Mouse (Mus musculus): ENCODE results near the gene Mkrn2. TPM values are rescaled to one million over a fixed set of nuclear protein-coding genes. Genes with fewer than 3 reads are reported as not detected.
A peak's percentile ranks its signal among the peaks of the same experiment; 100 is the strongest.

Mkrn2 gene
- polyA plus RNA-seq, 1 experiment, result 17.0 TPM

DNA sequence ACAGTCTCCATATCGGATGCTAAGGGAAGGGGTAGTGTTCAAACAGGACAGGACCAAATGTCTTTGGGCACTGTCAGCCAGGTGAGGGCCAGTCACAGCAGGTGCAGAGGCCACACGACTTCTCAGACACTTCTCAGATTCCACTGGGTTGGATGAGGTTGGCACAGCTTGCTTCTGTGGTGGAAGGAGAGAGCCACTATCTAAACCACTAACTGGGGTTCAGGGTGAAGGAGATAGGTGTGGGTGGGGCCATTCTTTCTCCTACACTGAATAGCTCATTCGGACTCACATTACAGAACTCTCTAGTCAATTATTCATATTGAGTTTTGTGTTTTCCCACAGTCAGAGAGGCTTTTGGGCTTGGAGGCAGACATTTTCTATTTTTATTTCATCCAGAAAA is 6.0 kb upstream of the Mkrn2 start:
- H3K4me2 ChIP-seq (ENCODE audit: low read depth), result no peak overlapping the region
- no peak for TF ChIP-seq MAX (IDR thresholded peaks at IDR 0.05; ENCODE audit: low read depth)
- TF ChIP-seq POLR2A (IDR thresholded peaks at IDR 0.05; ENCODE audit: insufficient read length, low read depth), result no peak
- TF ChIP-seq SRF (IDR thresholded peaks at IDR 0.05; ENCODE audit: control insufficient read depth, insufficient read length, low read depth), result no peak
- no peak for TF ChIP-seq E2F4 (IDR thresholded peaks at IDR 0.05; ENCODE audit: insufficient read depth)
- TF ChIP-seq USF1 (IDR thresholded peaks at IDR 0.05; ENCODE audit: low read depth), result no peak
- TF ChIP-seq POLR2AphosphoS2 (IDR thresholded peaks at IDR 0.05; ENCODE audit: insufficient read length, low read depth), result no peak
- peak in 1 of 3 experiments; percentile 37 for TF ChIP-seq MYOG (IDR thresholded peaks at IDR 0.05; ENCODE audit: control insufficient read depth in 1 of 3, insufficient read depth in 1 of 3, insufficient read length in 2 of 3, low read depth in 2 of 3)
- no peak for TF ChIP-seq REST (IDR thresholded peaks at IDR 0.05; ENCODE audit: insufficient read depth, insufficient read length)
- no peak for TF ChIP-seq TCF12 (IDR thresholded peaks at IDR 0.05; ENCODE audit: insufficient read depth, poor library complexity, severe bottlenecking)
- TF ChIP-seq CEBPB (IDR thresholded peaks at IDR 0.05; ENCODE audit: insufficient read depth, poor library complexity, severe bottlenecking), result no peak
- TF ChIP-seq TCF3 (IDR thresholded peaks at IDR 0.05; ENCODE audit: insufficient read length, low read depth), result no peak
- TF ChIP-seq MYOD1 (IDR thresholded peaks at IDR 0.05; ENCODE audit: control insufficient read depth in 1 of 3, insufficient read length in 2 of 3, low read depth in 2 of 3), result peak in 1 of 3 experiments; percentile 72
- H3ac ChIP-seq (ENCODE audit: control insufficient read depth, insufficient read length), result no peak overlapping the region
- no peaks in the 10 kb centered on the region for H3K27me3 ChIP-seq (ENCODE audit: control insufficient read depth, insufficient read depth, insufficient read length)
- no peaks in the 10 kb centered on the region for H3K79me2 ChIP-seq (ENCODE audit: control insufficient read depth, insufficient read depth)
- H3K4me3 ChIP-seq, result no peak overlapping the region
- H3K36me3 ChIP-seq (ENCODE audit: control insufficient read depth, insufficient read depth), result no peaks in the 10 kb centered on the region

- Histone ChIP-seq H3K79me2 (ENCODE audit: control insufficient read depth, insufficient read depth) (peaks cover 8% of the 10 kb centered on the region), H3ac (ENCODE audit: control insufficient read depth, insufficient read length) (no peak overlapping the region), H3K27me3 (ENCODE audit: control insufficient read depth, insufficient read depth, insufficient read length) (no peaks in the 10 kb centered on the region), H3K4me2 (ENCODE audit: low read depth) (peak overlapping the region; percentile 60), H3K4me3 (peak overlapping the region; percentile 54), H3K36me3 (ENCODE audit: control insufficient read depth, insufficient read depth) (no peaks in the 10 kb centered on the region)
- TF ChIP-seq USF1 (IDR thresholded peaks at IDR 0.05; ENCODE audit: low read depth) (no peak), MYOG (IDR thresholded peaks at IDR 0.05; ENCODE audit: control insufficient read depth in 1 of 3, insufficient read depth in 1 of 3, insufficient read length in 2 of 3, low read depth in 2 of 3) (no peak), POLR2A (IDR thresholded peaks at IDR 0.05; ENCODE audit: insufficient read length, low read depth) (no peak), TCF3 (IDR thresholded peaks at IDR 0.05; ENCODE audit: insufficient read length, low read depth) (no peak), POLR2AphosphoS2 (IDR thresholded peaks at IDR 0.05; ENCODE audit: insufficient read length, low read depth) (no peak)
Observed at GRCm38 (mm10) chr6:115601322-115601714, 384 bp upstream of the Mkrn2 start.

DNA sequence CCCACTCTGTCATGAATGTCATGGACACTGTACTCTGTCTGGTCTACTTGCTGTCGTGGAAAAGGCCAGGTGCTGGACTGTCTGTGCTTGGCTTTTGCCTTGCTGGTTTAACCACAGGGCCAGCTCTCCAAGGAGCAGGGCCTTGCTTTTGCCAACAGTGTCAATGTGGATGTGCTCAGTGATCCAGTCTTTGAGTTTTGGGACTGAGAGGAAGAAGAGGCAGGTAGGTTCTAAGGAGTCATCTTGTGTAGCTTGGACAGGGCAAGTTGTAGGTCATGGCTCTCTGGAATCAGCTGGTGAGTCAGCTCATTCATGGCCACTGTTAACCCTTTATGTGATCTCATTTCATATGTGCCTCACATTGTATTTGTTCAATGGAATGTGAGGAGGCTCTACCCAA is 4.8 kb downstream of the Mkrn2 start:
- H3K4me2 ChIP-seq (ENCODE audit: low read depth), result no peak overlapping the region
- no peak overlapping the region for H3ac ChIP-seq (ENCODE audit: control insufficient read depth, insufficient read length)
- H3K4me3 ChIP-seq, result no peak overlapping the region
- H3K79me2 ChIP-seq (ENCODE audit: control insufficient read depth, insufficient read depth), result peaks cover 13% of the 10 kb centered on the region
- H3K36me3 ChIP-seq (ENCODE audit: control insufficient read depth, insufficient read depth), result peaks cover 15% of the 10 kb centered on the region
- H3K27me3 ChIP-seq (ENCODE audit: control insufficient read depth, insufficient read depth, insufficient read length), result no peaks in the 10 kb centered on the region
- TF ChIP-seq MAX (IDR thresholded peaks at IDR 0.05; ENCODE audit: low read depth) (no peak), POLR2A (IDR thresholded peaks at IDR 0.05; ENCODE audit: insufficient read length, low read depth) (no peak), E2F4 (IDR thresholded peaks at IDR 0.05; ENCODE audit: insufficient read depth) (no peak), TCF12 (IDR thresholded peaks at IDR 0.05; ENCODE audit: insufficient read depth, poor library complexity, severe bottlenecking) (no peak), POLR2AphosphoS2 (IDR thresholded peaks at IDR 0.05; ENCODE audit: insufficient read length, low read depth) (no peak), SRF (IDR thresholded peaks at IDR 0.05; ENCODE audit: control insufficient read depth, insufficient read length, low read depth) (no peak), MYOD1 (IDR thresholded peaks at IDR 0.05; ENCODE audit: control insufficient read depth in 1 of 3, insufficient read length in 2 of 3, low read depth in 2 of 3) (no peak), USF1 (IDR thresholded peaks at IDR 0.05; ENCODE audit: low read depth) (no peak), MYOG (IDR thresholded peaks at IDR 0.05; ENCODE audit: control insufficient read depth in 1 of 3, insufficient read depth in 1 of 3, insufficient read length in 2 of 3, low read depth in 2 of 3) (no peak), TCF3 (IDR thresholded peaks at IDR 0.05; ENCODE audit: insufficient read length, low read depth) (no peak), CEBPB (IDR thresholded peaks at IDR 0.05; ENCODE audit: insufficient read depth, poor library complexity, severe bottlenecking) (no peak), REST (IDR thresholded peaks at IDR 0.05; ENCODE audit: insufficient read depth, insufficient read length) (no peak)

DNA sequence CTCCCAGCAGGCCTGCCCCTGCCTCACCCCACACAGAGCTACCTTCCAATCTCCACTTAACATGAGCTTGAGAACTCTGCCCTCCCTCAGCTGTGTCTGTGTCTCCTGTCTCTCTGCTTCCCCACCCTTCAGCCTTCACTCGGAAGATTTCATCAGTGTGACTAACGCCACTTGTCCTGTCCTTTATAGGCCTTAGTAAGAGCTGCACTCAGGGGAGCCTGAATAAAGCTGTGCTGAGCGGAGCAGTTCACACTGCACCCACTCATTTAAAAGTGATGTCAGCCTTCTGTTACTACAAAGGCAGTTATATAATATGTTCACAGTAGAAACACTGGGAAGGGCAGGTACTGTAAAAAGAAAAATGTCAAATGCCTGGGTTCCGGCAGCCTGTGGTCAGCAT is 5.7 kb downstream of the Mkrn2 start:
- Histone ChIP-seq H3K36me3 (ENCODE audit: control insufficient read depth, insufficient read depth) (peaks cover 19% of the 10 kb centered on the region), H3K79me2 (ENCODE audit: control insufficient read depth, insufficient read depth) (peaks cover 13% of the 10 kb centered on the region), H3K4me3 (no peak overlapping the region), H3K4me2 (ENCODE audit: low read depth) (no peak overlapping the region), H3ac (ENCODE audit: control insufficient read depth, insufficient read length) (no peak overlapping the region), H3K27me3 (ENCODE audit: control insufficient read depth, insufficient read depth, insufficient read length) (no peaks in the 10 kb centered on the region)
- TF ChIP-seq MYOG (IDR thresholded peaks at IDR 0.05; ENCODE audit: control insufficient read depth in 1 of 3, insufficient read depth in 1 of 3, insufficient read length in 2 of 3, low read depth in 2 of 3) (no peak), USF1 (IDR thresholded peaks at IDR 0.05; ENCODE audit: low read depth) (no peak), REST (IDR thresholded peaks at IDR 0.05; ENCODE audit: insufficient read depth, insufficient read length) (no peak), MYOD1 (IDR thresholded peaks at IDR 0.05; ENCODE audit: control insufficient read depth in 1 of 3, insufficient read length in 2 of 3, low read depth in 2 of 3) (no peak), SRF (IDR thresholded peaks at IDR 0.05; ENCODE audit: control insufficient read depth, insufficient read length, low read depth) (no peak), TCF3 (IDR thresholded peaks at IDR 0.05; ENCODE audit: insufficient read length, low read depth) (no peak), CEBPB (IDR thresholded peaks at IDR 0.05; ENCODE audit: insufficient read depth, poor library complexity, severe bottlenecking) (no peak), TCF12 (IDR thresholded peaks at IDR 0.05; ENCODE audit: insufficient read depth, poor library complexity, severe bottlenecking) (no peak), E2F4 (IDR thresholded peaks at IDR 0.05; ENCODE audit: insufficient read depth) (no peak), MAX (IDR thresholded peaks at IDR 0.05; ENCODE audit: low read depth) (no peak), POLR2A (IDR thresholded peaks at IDR 0.05; ENCODE audit: insufficient read length, low read depth) (no peak), POLR2AphosphoS2 (IDR thresholded peaks at IDR 0.05; ENCODE audit: insufficient read length, low read depth) (no peak)

DNA sequence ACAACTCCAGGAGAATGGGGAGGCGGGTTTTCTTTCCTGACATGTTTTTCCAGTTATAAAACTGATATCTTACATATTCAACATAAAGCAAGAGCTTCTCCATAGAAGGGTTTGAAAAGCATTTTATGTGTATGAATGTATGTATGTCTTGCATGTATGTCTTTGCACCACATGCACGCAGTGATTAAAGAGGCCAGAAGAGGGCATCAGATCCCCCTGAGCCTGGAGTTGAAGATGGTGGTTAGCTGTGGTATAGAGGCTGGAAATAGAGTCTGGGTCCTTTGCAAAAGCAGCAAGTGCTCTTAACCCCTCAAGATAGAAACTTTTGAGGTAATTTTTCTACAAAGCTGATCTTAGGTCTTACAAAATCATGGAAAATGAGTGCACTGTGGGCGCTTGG is 7.4 kb downstream of the Mkrn2 start:
- Histone ChIP-seq H3K27me3 (ENCODE audit: control insufficient read depth, insufficient read depth, insufficient read length) (no peaks in the 10 kb centered on the region), H3K4me2 (ENCODE audit: low read depth) (no peak overlapping the region), H3ac (ENCODE audit: control insufficient read depth, insufficient read length) (no peak overlapping the region), H3K36me3 (ENCODE audit: control insufficient read depth, insufficient read depth) (peaks cover 26% of the 10 kb centered on the region), H3K4me3 (no peak overlapping the region), H3K79me2 (ENCODE audit: control insufficient read depth, insufficient read depth) (peaks cover 5% of the 10 kb centered on the region)
- TF ChIP-seq MYOD1 (IDR thresholded peaks at IDR 0.05; ENCODE audit: control insufficient read depth in 1 of 3, insufficient read length in 2 of 3, low read depth in 2 of 3) (no peak), MYOG (IDR thresholded peaks at IDR 0.05; ENCODE audit: control insufficient read depth in 1 of 3, insufficient read depth in 1 of 3, insufficient read length in 2 of 3, low read depth in 2 of 3) (no peak), POLR2AphosphoS2 (IDR thresholded peaks at IDR 0.05; ENCODE audit: insufficient read length, low read depth) (no peak), CEBPB (IDR thresholded peaks at IDR 0.05; ENCODE audit: insufficient read depth, poor library complexity, severe bottlenecking) (no peak), TCF12 (IDR thresholded peaks at IDR 0.05; ENCODE audit: insufficient read depth, poor library complexity, severe bottlenecking) (no peak), USF1 (IDR thresholded peaks at IDR 0.05; ENCODE audit: low read depth) (no peak), POLR2A (IDR thresholded peaks at IDR 0.05; ENCODE audit: insufficient read length, low read depth) (no peak), SRF (IDR thresholded peaks at IDR 0.05; ENCODE audit: control insufficient read depth, insufficient read length, low read depth) (no peak), E2F4 (IDR thresholded peaks at IDR 0.05; ENCODE audit: insufficient read depth) (no peak), REST (IDR thresholded peaks at IDR 0.05; ENCODE audit: insufficient read depth, insufficient read length) (no peak)
